Mouse (Mus musculus): Measurements from ENCODE around the gene BC025920. TPM values are rescaled to one million over a fixed set of nuclear protein-coding genes. Genes with fewer than 3 reads are reported as not detected.

The BC025920 gene
- polyA plus RNA-seq (2016; fragmentation: Nextera tagmentation; extraction: Ambion mirVana), result 2.5 and 2.6 TPM in 2 replicates

DNA sequence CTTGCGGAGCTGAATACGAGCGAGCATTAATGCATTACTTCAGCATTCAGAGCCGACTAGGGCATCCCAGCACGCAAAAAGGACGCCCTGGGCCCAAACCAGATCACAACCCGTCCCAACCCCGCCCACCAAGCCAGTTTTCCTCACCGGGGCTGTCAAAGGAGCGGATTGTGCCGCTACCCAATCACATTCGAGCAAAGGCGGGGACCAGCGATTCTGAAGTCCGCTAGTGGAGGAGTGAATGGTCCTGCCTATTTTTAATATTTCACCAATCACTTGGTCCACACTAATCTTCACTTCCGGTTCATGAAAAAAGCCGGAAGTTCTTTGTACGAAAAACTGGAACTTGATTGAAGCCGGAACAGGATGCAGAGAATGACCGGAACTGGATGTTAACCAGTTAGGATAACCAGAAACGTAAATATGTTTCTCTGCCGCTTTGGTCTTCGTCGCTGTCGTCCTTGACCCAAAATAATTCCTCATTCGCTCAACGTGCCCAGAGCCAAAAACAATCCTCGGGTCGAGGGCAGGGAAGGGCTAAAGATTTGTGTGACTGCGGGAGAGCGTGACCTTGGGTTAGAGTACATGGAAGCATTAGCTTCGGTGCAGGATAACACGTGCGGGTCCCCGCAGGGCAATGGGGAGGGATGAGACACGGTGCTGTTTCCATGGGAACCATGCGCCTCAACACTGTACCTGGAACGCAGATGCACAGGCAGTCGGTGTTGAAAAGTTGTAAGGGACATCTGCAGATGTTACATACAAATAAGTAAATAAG lies at the start of gene BC025920:
Gene BC025920 (plus strand): TSS at position 297 of the 778 bp plus-strand sequence.
- peak within 1 kb of the TSS; percentile 89 for H3K4me2 ChIP-seq (replicated peaks)
- peaks cover 4% of the 10 kb centered on the region; the same call in 1 of the 2 replicates for H3K36me3 ChIP-seq
- under 1% methylated on average over 39 of the region's 39 CpGs for WGBS
- H3K27me3 ChIP-seq, result peaks cover 16% of the 10 kb centered on the region
- peak within 1 kb of the TSS; percentile 55 for H3K4me3 ChIP-seq
- peak; percentile 88 for ATAC-seq (ENCODE audit: low FRiP score, low read depth)
- H3K9ac ChIP-seq (replicated peaks), result peak within 1 kb of the TSS; percentile 65
- H3K27ac ChIP-seq (replicated peaks), result peak within 1 kb of the TSS; percentile 93
- peaks cover 33% of the 10 kb centered on the region for H3K4me1 ChIP-seq
- H3K9me3 ChIP-seq, result no peaks in the 10 kb centered on the region

DNA sequence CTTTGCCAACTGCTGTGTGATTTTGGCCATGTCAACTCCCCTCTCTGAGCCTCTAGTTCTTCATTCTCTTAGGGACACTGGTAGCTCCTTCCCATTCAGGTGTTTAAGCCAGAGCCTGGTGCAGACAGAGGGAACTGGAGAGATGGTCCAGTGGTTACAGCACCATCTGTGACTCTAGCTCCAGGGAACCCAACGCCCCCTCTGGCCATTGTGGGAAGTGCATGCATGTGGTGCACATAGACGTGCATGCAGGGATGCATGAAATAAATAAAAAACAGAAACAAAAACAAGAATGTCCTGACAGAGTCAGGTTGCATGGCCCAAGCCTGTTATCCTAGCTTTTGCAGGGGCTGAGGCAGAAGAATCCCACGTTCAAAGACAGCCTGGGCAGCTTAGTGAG lies 49.8 kb upstream of the BC025920 start:
- Histone ChIP-seq H3K27ac (replicated peaks) (no peak overlapping the region), H3K9ac (replicated peaks) (no peak overlapping the region), H3K27me3 (peaks cover 2% of the 10 kb centered on the region; the same call in 1 of the 2 replicates), H3K9me3 (0 out of 2 replicates have a peak, but pooled peaks cover 4% of the 10 kb centered on the region), H3K36me3 (0 out of 2 replicates have a peak, but pooled peaks cover 2% of the 10 kb centered on the region), H3K4me3 (no peak overlapping the region), H3K4me1 (peaks cover 24% of the 10 kb centered on the region), H3K4me2 (replicated peaks) (no peak overlapping the region)
- ATAC-seq (ENCODE audit: low FRiP score, low read depth), result no peak
- 77% methylated on average over 3 of the region's 3 CpGs for WGBS

GRCm38 (mm10) chr10:81557491-81557890 lies 48.6 kb upstream of the BC025920 start:
- H3K4me2 ChIP-seq (replicated peaks), result no peak overlapping the region
- no peak overlapping the region for H3K9ac ChIP-seq (replicated peaks)
- 0 out of 2 replicates have a peak, but pooled peaks cover 7% of the 10 kb centered on the region for H3K36me3 ChIP-seq
- no peak overlapping the region for H3K27ac ChIP-seq (replicated peaks)
- peaks cover 24% of the 10 kb centered on the region for H3K4me1 ChIP-seq
- ATAC-seq (ENCODE audit: low FRiP score, low read depth), result no peak
- 50% methylated on average over 1 of the region's 1 CpGs for WGBS
- 0 out of 2 replicates have a peak, but pooled peaks cover 4% of the 10 kb centered on the region for H3K9me3 ChIP-seq
- no peak overlapping the region for H3K4me3 ChIP-seq
- peaks cover 8% of the 10 kb centered on the region for H3K27me3 ChIP-seq

DNA sequence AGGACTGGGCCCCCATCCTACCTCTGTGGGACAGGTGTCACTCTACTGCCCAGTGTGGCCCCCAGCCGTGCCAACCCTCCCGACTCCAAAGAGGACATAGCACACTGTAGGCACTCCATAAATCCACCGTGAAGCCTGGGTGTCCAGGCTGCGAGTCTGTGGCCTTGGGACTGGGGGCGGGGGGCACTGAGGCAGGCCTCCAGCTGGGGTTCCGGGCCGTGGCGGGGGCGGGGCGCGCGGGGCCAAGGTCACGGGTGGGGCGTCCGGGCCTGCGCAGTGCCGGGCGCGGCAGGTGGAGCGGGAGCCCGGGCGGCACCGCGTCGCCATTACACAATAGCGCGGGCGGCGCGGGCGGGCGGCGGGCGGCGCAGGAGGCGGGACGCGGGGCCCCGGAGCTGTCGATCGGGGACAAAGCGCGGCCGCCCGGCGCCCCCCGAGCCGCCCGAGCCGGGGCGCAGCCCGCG lies 46.9 kb upstream of the BC025920 start, which contains the start of gene Aes:
Gene Aes (plus strand): TSS at position 326 of the 464 bp plus-strand sequence.
- WGBS, result 4% methylated on average over 31 of the region's 53 CpGs
- H3K27me3 ChIP-seq, result peaks cover 22% of the 10 kb centered on the region
- H3K9ac ChIP-seq (replicated peaks), result peak within 1 kb of the TSS; percentile 100
- peak within 1 kb of the TSS; percentile 92 for H3K4me3 ChIP-seq
- ATAC-seq (ENCODE audit: low FRiP score, low read depth), result peak; percentile 62
- H3K9me3 ChIP-seq, result no peaks in the 10 kb centered on the region
- peak within 1 kb of the TSS; percentile 92 for H3K27ac ChIP-seq (replicated peaks)
- peaks cover 42% of the 10 kb centered on the region for H3K4me1 ChIP-seq
- peak within 1 kb of the TSS; percentile 83 for H3K4me2 ChIP-seq (replicated peaks)
- H3K36me3 ChIP-seq, result peaks cover 13% of the 10 kb centered on the region; the same call in 1 of the 2 replicates

GRCm38 (mm10) chr10:81559627-81560539 lies 46.2 kb upstream of the BC025920 start:
- Histone ChIP-seq H3K27ac (replicated peaks) (peak overlapping the region; percentile 92), H3K4me2 (replicated peaks) (peak overlapping the region; percentile 83), H3K36me3 (peaks cover 20% of the 10 kb centered on the region; the same call in 1 of the 2 replicates), H3K9ac (replicated peaks) (peak overlapping the region; percentile 100), H3K4me3 (peak overlapping the region; percentile 92), H3K27me3 (peaks cover 29% of the 10 kb centered on the region), H3K4me1 (peaks cover 48% of the 10 kb centered on the region), H3K9me3 (no peaks in the 10 kb centered on the region)
- ATAC-seq (ENCODE audit: low FRiP score, low read depth), result peak; percentile 31
- WGBS, result 1% methylated on average over 36 of the region's 36 CpGs

DNA sequence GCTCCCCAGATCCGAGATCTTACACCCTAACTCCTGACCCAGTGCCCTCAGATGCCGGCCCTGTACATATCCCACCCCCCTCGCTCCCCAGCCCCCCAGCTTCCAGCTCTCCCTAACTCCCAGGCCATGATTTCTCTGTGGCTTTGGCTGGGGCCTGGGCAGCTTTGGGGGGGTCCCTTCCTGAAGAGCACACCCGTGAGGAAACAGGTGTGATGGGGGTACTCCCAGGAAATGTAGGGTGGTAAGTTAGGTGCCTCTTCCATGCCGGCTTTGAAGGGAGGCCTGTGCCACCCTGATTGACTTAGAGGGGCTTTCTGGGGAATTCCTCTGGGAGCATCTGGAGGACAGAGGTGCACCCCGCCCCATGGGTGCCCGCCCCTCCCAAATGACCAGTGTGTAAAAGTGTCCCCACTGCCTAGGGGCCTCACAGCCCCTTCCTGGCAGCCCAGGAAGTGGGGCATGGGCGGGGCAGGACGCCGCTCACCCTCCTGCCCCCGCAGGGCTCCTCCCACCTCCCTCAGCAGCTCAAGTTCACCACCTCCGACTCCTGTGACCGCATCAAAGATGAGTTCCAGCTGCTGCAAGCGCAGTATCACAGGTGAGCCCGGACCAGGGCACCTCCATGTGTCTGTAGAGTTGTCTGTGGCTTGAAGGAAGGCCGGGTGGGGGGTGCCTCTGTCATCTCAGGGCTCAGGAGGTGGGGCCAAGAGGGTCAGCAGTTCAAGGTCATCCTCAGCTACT lies 45.2 kb upstream of the BC025920 start:
- H3K9ac ChIP-seq (replicated peaks), result peak overlapping the region; percentile 100
- no peak for ATAC-seq (ENCODE audit: low FRiP score, low read depth)
- H3K27ac ChIP-seq (replicated peaks), result peak overlapping the region; percentile 92; the same call in 1 of the 2 replicates
- H3K4me2 ChIP-seq (replicated peaks), result peak overlapping the region; percentile 83
- no peaks in the 10 kb centered on the region for H3K9me3 ChIP-seq
- H3K4me1 ChIP-seq, result peaks cover 53% of the 10 kb centered on the region
- H3K36me3 ChIP-seq, result peaks cover 30% of the 10 kb centered on the region
- peaks cover 39% of the 10 kb centered on the region for H3K27me3 ChIP-seq
- WGBS, result 26% methylated on average over 16 of the region's 16 CpGs
- peak overlapping the region; percentile 92 for H3K4me3 ChIP-seq

GRCm38 (mm10) chr10:81562411-81562810 lies 43.7 kb upstream of the BC025920 start:
- H3K4me3 ChIP-seq, result peak overlapping the region; percentile 12; the same call in 1 of the 2 replicates
- no peak for ATAC-seq (ENCODE audit: low FRiP score, low read depth)
- WGBS, result 80% methylated on average over 6 of the region's 6 CpGs
- H3K4me1 ChIP-seq, result peaks cover 54% of the 10 kb centered on the region
- no peaks in the 10 kb centered on the region for H3K9me3 ChIP-seq
- H3K27ac ChIP-seq (replicated peaks), result no peak overlapping the region
- peaks cover 55% of the 10 kb centered on the region for H3K27me3 ChIP-seq
- H3K9ac ChIP-seq (replicated peaks), result no peak overlapping the region; the same call in 1 of the 2 replicates
- H3K4me2 ChIP-seq (replicated peaks), result peak overlapping the region; percentile 1; the same call in 1 of the 2 replicates
- H3K36me3 ChIP-seq, result peaks cover 36% of the 10 kb centered on the region

- Histone ChIP-seq H3K4me3 (0 out of 2 replicates have a peak overlapping the region, but pooled peaks have one; percentile 30), H3K9ac (replicated peaks) (no peak overlapping the region), H3K9me3 (no peaks in the 10 kb centered on the region), H3K27me3 (peaks cover 60% of the 10 kb centered on the region), H3K4me1 (peaks cover 63% of the 10 kb centered on the region), H3K36me3 (peaks cover 36% of the 10 kb centered on the region), H3K4me2 (replicated peaks) (peak overlapping the region; percentile 41), H3K27ac (replicated peaks) (no peak overlapping the region)
- WGBS, result 50% methylated on average over 6 of the region's 6 CpGs
- ATAC-seq (ENCODE audit: low FRiP score, low read depth), result no peak
Measured at GRCm38 (mm10) chr10:81563481-81563880, 42.6 kb upstream of the BC025920 start.

GRCm38 (mm10) chr10:81564216-81564615 lies 41.9 kb upstream of the BC025920 start:
- Histone ChIP-seq H3K9ac (replicated peaks) (peak overlapping the region; percentile 47; the same call in 1 of the 2 replicates), H3K9me3 (no peaks in the 10 kb centered on the region), H3K27ac (replicated peaks) (no peak overlapping the region; the same call in 1 of the 2 replicates), H3K27me3 (peaks cover 64% of the 10 kb centered on the region), H3K4me1 (peaks cover 65% of the 10 kb centered on the region), H3K4me2 (replicated peaks) (peak overlapping the region; percentile 41), H3K4me3 (peak overlapping the region; percentile 30), H3K36me3 (peaks cover 36% of the 10 kb centered on the region)
- no peak for ATAC-seq (ENCODE audit: low FRiP score, low read depth)
- WGBS, result 3% methylated on average over 10 of the region's 10 CpGs

GRCm38 (mm10) chr10:81564734-81565133 lies 41.3 kb upstream of the BC025920 start:
- H3K27me3 ChIP-seq, result peaks cover 69% of the 10 kb centered on the region
- H3K36me3 ChIP-seq, result peaks cover 36% of the 10 kb centered on the region
- H3K4me1 ChIP-seq, result peaks cover 70% of the 10 kb centered on the region

More at GRCm38 (mm10) chr10:81564734-81565133, 41.3 kb upstream of the BC025920 start:
- Histone ChIP-seq H3K9ac (replicated peaks) (no peak overlapping the region), H3K4me2 (replicated peaks) (no peak overlapping the region), H3K27ac (replicated peaks) (no peak overlapping the region), H3K9me3 (no peaks in the 10 kb centered on the region), H3K4me3 (no peak overlapping the region)
- no peak for ATAC-seq (ENCODE audit: low FRiP score, low read depth)
- 15% methylated on average over 10 of the region's 10 CpGs for WGBS
